Mouse (Mus musculus) stomach, postnatal 0 days (tissue): ENCODE results near the gene Stx6. TPM values are rescaled to one million over a fixed set of nuclear protein-coding genes. Genes with fewer than 3 reads are reported as not detected.

Experiments
- ATAC-seq: fragments of 200-750 bp; cut with Nextera tagmentation; 2 replicates; pipeline ENCODE4 v1.8.0; 2017; ENCODE audit not compliant: low FRiP score, low TSS enrichment
- DNase-seq: peaks from one replicate; pipeline ENCODE4 v3.0.0-alpha.2; 2016; ENCODE audit warnings: low spot score
- H3K27ac ChIP-seq: fragments of 300-500 bp; sonication (generic); replicated peaks from 2 replicates; pipeline ENCODE4 v1.5.1; 2014; ENCODE audit warnings: mild to moderate bottlenecking, control low read depth
- H3K27me3 ChIP-seq: fragments of 300-500 bp; sonication (generic); 2 replicates; pipeline ENCODE4 v1.6.1; 2014; ENCODE audit warnings: low read length; ENCODE audit not compliant: control insufficient read depth, insufficient read depth
- H3K36me3 ChIP-seq: fragments of 300-500 bp; sonication (generic); 2 replicates; pipeline ENCODE4 v1.6.1; 2014; ENCODE audit warnings: low read length, mixed read lengths; ENCODE audit not compliant: control insufficient read depth, insufficient read depth
- H3K4me1 ChIP-seq: fragments of 300-500 bp; sonication (generic); replicated peaks from 2 replicates; pipeline ENCODE4 v1.6.1; 2014; ENCODE audit warnings: antibody characterized with exemption; ENCODE audit not compliant: control insufficient read depth, insufficient read depth
- H3K4me2 ChIP-seq: fragments of 300-500 bp; sonication (generic); replicated peaks from 2 replicates; pipeline ENCODE4 v1.6.1; 2014; ENCODE audit warnings: low read depth, mild to moderate bottlenecking, control low read depth, moderate library complexity
- H3K4me3 ChIP-seq: fragments of 300-500 bp; sonication (generic); 2 replicates; pipeline ENCODE4 v1.5.1; 2014; ENCODE audit warnings: low read depth, low read length, control low read depth
- H3K9ac ChIP-seq: fragments of 300-500 bp; sonication (generic); 2 replicates; pipeline ENCODE4 v1.6.1; 2014; ENCODE audit warnings: mild to moderate bottlenecking, low read length, control low read depth, mixed read lengths
- H3K9me3 ChIP-seq: fragments of 300-500 bp; sonication (generic); 2 replicates; pipeline ENCODE4 v1.6.1; 2016; ENCODE audit warnings: low read length; ENCODE audit not compliant: control insufficient read depth
- CTCF ChIP-seq: IDR thresholded peaks from 2 replicates; pipeline ENCODE4 v1.5.1; 2016; ENCODE audit warnings: antibody characterized with exemption, low read depth, mild to moderate bottlenecking, moderate library complexity
- EP300 ChIP-seq: optimal IDR thresholded peaks from 2 replicates; pipeline ENCODE3; 2016; ENCODE audit warnings: antibody characterized with exemption
- WGBS: fragments of 180-500 bp; shearing (Covaris S2); extraction: QIAGEN DNeasy Blood & Tissue Kit; methylation state at CpG from one replicate; pipeline ENCODE4 v1.1.7; 2014; 5-methylcytosine and 5-hydroxymethylcytosine counted together
- polyA plus RNA-seq: library from polyadenylated mRNA; unstranded; fragments of >200 nt; fragmentation: Nextera tagmentation; extraction: Ambion mirVana; gene quantifications from 2 replicates; pipeline ENCODE4 v1.2.1, GENCODE M21; 2015

Gene Stx6
- polyA plus RNA-seq, 1 experiment from 2014 or later: 39.0 TPM

DNA sequence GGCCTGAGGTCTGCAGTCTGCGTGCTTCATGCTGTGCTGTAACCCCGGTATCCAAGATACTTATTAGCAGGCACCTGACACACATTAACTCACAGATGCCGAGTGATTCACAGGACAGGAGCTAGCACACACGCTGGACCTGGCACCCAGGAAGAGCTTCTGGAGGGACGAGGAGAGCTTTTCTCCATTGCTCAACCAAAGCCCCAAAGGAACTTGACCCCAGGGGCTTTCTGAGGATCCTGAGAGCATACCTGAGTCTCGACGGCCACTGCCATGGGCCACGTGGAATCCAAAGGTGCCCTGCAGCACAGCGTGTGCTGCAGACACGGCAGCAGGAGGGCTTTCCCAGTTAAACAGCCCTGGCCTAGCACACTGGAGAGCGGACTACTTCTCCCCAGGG lies 57.8 kb downstream of the Stx6 start:
- DNase-seq (no peak), ATAC-seq (no peak)
- Histone ChIP-seq H3K27ac (no peak overlapping the region), H3K4me2 (no peak overlapping the region), H3K9ac (no peak overlapping the region), H3K27me3 (no peaks in the 10 kb centered on the region), H3K9me3 (no peaks in the 10 kb centered on the region), H3K4me3 (no peak overlapping the region), H3K36me3 (no peaks in the 10 kb centered on the region), H3K4me1 (peaks cover 13% of the 10 kb centered on the region)
- WGBS: 79% methylated on average over 11 of the region's 11 CpGs
- TF ChIP-seq CTCF: no peak
- no peak for TF ChIP-seq EP300

DNA sequence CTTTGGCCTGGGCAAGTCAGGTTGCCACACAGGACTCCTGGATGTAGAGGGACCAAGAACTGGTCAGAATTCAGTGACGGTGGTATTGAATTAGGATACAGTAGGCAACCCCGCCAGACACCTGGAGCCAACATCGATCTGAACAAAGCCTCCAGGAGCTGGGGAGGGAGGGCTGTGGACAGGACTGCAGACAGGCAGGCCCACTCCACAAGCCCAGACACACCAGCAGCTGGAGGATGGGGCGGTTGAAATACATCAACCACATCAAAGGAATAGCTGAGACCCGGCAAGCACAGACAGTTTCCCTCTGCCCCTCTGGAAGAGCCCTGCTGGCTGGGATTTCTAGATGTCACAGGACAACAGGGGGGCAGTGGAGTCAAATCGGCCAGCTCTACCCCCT lies 58.3 kb downstream of the Stx6 start:
- DNase-seq (no peak), ATAC-seq (no peak)
- no peak overlapping the region for H3K4me2 ChIP-seq
- H3K4me3 ChIP-seq: no peak overlapping the region
- no peaks in the 10 kb centered on the region for H3K27me3 ChIP-seq
- 42% methylated on average over 6 of the region's 6 CpGs for WGBS
- H3K27ac ChIP-seq: no peak overlapping the region
- H3K9ac ChIP-seq: no peak overlapping the region
- TF ChIP-seq CTCF (no peak), EP300 (no peak)
- H3K36me3 ChIP-seq: no peaks in the 10 kb centered on the region
- H3K4me1 ChIP-seq: peaks cover 13% of the 10 kb centered on the region
- H3K9me3 ChIP-seq: no peaks in the 10 kb centered on the region

DNA sequence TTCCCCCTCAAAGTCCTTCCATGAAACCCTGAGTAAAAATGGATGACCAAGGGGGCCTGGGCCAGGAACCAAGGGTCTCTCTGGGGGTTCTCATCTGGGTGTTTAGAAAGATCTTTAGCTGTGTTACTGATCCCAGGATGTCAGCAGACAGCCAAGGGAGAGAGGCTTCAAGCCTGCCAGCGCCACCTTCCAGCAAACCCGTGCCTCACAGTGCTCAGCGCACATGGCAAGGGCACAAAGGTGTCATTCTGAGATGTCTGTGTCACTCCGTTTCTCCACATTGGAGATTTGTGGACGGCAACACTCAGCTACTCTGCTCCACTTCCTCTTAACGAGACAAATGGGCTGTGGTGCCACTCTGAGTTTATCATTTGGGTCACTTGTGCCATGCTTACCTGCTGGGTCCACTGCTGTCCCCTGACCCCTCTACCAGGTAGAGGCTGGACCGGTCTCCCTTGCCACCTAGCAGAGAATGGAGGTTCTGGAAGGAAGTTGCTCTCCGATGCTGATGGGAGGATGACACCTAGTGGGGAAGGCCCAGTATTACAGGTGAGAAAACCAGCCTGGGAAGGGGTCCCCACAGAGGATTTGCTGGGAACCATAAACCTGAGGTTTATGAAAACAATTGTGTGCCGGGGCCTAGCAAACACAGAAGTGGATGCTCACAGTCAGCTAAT lies 59.5 kb downstream of the Stx6 start:
- peaks cover 6% of the 10 kb centered on the region for H3K4me1 ChIP-seq
- peak; percentile 64 for DNase-seq
- H3K9ac ChIP-seq: no peak overlapping the region

DNA sequence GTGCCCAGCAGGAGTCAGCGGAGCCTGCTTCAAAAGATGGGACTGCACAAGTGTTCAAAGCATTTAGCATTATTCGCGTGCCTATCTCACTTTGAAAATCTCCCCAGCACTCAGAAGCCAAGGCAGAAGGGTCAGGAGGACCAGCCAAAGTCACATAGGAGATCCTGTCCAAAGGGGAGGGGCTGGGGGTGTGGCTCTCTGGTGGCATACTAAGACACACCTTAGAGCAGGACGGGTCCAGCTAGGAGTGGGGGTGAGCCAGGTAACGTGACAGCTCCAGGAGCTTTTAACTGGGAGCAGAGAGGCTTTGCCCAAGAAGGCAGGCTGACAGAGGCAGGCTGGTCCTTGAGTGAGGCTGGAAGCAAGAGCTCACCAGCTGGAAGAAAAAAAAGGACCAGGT lies 60.4 kb downstream of the Stx6 start:
- TF ChIP-seq CTCF (no peak), EP300 (no peak)
- H3K27me3 ChIP-seq: no peaks in the 10 kb centered on the region
- H3K4me2 ChIP-seq: no peak overlapping the region
- no peak overlapping the region for H3K27ac ChIP-seq
- H3K4me1 ChIP-seq: no peaks in the 10 kb centered on the region
- H3K4me3 ChIP-seq: no peak overlapping the region
- WGBS: 74% methylated on average over 5 of the region's 5 CpGs
- no peak for ATAC-seq
- no peak for DNase-seq
- no peak overlapping the region for H3K9ac ChIP-seq
- H3K36me3 ChIP-seq: no peaks in the 10 kb centered on the region
- no peaks in the 10 kb centered on the region for H3K9me3 ChIP-seq

More for the DNA sequence above, 59.5 kb downstream of the Stx6 start:
- TF ChIP-seq EP300 (no peak), CTCF (peak; percentile 91)
- 54% methylated on average over 9 of the region's 9 CpGs for WGBS
- Histone ChIP-seq H3K4me2 (no peak overlapping the region), H3K27me3 (no peaks in the 10 kb centered on the region), H3K9me3 (no peaks in the 10 kb centered on the region), H3K27ac (no peak overlapping the region), H3K36me3 (no peaks in the 10 kb centered on the region), H3K4me3 (no peak overlapping the region)
- no peak for ATAC-seq

DNA sequence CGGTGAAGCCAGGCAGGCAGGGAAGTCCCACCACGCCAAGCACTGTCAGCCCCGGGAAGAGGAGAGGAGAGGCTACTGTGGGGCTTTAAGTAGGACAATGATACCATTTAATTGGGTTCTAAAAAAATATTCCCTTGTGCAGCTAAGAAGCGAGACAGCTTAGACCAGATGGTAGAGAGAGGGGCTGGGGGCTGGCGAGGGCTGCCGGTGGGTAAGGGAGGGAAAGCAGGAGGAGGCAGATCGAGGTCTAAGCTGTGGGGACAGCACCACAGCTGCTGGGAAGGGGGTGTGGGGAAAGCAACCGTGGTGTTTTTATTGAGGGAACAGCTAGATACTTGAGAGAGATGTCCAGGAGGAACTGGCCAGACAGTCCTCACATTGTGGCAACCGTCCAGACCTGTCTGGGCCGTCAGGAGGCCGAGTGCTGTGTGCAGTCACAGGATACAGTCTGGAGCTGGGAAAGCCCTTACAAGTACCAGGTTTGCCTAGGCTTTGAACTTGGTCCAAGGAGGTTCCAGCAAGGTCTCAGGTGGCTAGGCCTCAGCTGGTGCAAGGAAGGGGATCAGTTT lies 63.7 kb downstream of the Stx6 start:
- Histone ChIP-seq H3K27ac (no peak overlapping the region), H3K27me3 (no peaks in the 10 kb centered on the region), H3K9me3 (no peaks in the 10 kb centered on the region), H3K9ac (no peak overlapping the region), H3K4me2 (no peak overlapping the region), H3K36me3 (no peaks in the 10 kb centered on the region), H3K4me3 (no peak overlapping the region), H3K4me1 (no peaks in the 10 kb centered on the region)
- no peak for TF ChIP-seq CTCF
- TF ChIP-seq EP300: no peak
- ATAC-seq (no peak), DNase-seq (no peak)
- WGBS: 66% methylated on average over 11 of the region's 11 CpGs

DNA sequence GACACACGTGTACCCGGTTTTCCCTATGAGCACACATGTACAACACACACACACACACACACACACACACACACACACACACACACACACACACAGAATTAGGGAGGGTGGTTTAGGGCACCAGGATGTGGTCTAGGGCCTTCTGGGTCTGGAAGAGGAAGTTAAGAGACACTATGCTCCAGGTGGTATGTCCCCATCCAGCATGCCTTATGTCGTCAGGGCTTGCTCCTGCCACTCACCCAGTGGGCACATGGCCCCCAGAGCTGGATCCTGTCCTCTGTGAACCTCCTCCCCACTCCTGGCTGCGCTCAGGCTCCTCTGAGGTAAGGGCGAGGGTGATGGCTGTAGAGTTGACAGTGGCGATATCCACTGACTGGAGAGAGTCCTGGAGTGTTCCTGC lies 64.5 kb downstream of the Stx6 start:
- Histone ChIP-seq H3K4me3 (no peak overlapping the region), H3K4me1 (no peaks in the 10 kb centered on the region), H3K36me3 (no peaks in the 10 kb centered on the region), H3K9me3 (no peaks in the 10 kb centered on the region), H3K27me3 (no peaks in the 10 kb centered on the region), H3K27ac (no peak overlapping the region), H3K4me2 (no peak overlapping the region), H3K9ac (no peak overlapping the region)
- ATAC-seq (no peak), DNase-seq (no peak)
- no peak for TF ChIP-seq EP300
- TF ChIP-seq CTCF: no peak
- 89% methylated on average over 6 of the region's 6 CpGs for WGBS
